Mouse (Mus musculus) cerebellum, postnatal 14 days (tissue): ENCODE results near the gene Tbk1.

ENCODE experiments used
- DNase-seq, 2 experiments: peaks; one replicate each; pipeline ENCODE4 v3.0.0; 2021; ENCODE audit warnings: mixed read lengths in 2 of 2

Tbk1 gene

DNA sequence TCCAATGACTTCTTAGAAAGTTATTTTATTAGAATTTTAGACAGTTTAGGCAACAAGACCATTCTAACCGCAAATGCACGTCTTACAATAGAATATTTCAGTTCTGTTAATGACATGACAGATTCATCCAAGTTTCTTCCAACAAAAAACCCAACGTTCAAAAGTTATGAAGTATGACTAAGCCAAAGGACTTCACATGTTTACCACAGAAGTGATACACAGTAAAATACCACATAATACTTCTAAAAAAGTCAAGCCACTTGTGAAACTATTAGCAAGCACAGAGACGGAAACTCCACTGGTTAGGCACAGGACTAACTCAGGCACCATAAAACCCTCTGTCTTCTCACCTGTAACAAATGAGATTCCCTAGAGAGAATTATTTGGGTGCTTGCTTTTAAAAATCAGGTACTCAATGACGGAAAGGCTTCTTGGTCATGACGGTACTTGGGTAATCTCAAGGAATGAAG, 819 bp upstream of the Tbk1 start:
- no peak for DNase-seq

DNA sequence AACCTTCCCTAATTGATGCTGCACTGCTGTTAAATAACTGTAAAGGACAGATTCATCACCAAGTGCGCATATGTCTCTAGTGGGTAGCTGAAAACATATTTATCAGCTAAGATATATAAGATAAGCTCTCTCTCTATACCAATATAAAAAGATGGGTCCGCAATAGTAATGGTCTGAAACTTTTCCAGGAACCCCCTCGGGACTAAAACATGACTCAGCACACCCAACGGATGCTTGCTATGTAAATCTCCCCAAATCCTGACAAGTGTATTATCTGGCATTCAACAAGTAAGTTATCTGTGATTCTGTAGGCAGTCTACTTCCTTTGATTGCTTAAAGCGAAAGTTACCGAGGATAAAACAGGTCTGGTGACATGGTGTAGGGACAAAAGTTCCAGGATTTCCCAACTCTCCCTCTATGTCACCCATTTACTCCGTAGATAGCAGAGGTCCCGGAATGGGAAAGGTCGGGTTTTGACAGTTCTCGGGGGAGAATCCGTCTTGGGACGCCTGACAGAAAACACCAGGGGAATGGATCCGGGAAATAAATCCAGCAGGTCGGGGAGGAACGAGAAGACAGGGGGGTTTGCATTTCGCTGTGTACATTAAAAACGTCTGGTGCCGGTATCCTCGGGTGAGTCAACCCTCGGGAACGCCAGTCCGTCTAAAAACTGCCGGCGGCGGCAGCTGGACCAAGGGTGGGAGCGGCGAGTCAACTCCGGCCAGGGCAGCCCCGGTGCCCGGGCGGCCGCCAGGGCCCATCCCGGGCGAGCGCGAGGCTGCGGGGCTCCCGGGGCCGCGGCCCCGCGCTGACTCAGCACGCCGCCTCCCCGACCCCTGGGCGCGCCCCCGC, 570 bp downstream of the Tbk1 start:
- DNase-seq = peak in 1 of 2 experiments; percentile 15

DNA sequence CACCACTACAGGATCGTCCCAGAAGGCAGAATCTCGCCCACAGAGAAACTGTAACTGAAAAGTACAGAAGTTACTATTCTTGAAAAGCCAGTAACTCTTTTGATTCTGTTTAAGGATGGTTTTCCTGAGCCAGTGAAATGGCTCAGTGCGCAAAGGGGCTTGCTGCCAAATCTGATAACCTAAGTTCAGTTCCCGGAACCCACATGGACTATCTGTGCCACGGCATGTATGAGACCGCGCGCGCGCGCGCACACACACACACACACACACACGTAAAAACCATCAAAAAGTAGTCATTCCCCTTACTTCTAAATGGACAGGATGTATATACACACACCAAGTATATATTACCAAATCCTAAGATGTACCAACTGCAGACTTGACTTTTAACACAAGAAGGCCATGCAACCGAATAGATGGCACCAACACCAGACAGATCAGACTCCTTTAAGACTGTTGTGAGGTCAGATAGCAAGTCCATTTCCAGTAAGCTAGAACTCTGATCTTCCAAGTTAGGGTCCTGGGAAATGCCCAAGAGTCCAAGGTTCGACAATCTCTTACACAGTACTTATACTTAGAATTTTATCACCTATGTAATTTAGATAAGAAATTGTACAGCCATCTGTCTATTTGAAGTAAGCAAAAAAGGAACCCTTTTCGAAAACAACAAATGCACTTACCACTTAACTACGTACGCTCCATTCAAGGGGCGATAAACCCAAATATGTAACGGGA, 1.4 kb downstream of the Tbk1 start:
- DNase-seq = no peak

DNA sequence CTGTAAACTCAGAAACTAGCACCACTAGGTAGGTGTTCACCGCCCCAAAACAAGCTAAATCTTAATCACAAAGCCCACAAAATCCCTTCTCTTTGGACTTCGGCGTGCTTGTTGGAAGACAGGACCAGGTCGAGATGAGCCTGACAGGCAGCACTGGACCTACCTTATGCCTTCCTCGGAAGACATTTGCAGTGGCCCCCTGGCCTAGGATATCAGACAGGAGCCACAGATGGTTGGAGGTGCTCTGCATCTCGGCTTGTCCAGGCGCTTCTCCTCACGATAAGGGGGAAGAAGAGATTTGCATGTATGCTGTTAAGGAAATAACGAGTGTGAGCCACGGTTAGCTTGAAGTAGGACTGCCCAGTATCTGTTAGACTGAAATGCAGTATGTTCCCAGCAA, 2.6 kb downstream of the Tbk1 start:
- DNase-seq = no peak

DNA sequence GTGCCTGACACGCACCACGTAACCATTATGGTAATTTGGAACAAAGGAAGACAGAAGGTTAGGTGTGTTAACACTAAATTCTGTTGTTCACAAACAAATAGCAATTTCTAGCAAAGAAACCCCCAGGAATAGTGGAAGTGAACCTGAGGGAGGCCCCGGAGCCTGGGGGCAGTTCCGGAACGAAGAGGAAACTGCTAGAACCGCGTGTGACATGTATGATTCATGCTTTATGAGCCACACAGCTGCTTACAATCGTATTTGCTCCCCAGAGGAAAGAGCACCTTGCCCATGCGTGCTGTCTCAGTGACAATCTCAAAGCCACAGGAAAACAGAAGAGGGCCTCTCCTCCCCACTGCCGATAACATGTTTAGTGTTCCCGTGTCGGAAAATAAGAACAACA, 3.6 kb downstream of the Tbk1 start:
- DNase-seq = no peak

DNA sequence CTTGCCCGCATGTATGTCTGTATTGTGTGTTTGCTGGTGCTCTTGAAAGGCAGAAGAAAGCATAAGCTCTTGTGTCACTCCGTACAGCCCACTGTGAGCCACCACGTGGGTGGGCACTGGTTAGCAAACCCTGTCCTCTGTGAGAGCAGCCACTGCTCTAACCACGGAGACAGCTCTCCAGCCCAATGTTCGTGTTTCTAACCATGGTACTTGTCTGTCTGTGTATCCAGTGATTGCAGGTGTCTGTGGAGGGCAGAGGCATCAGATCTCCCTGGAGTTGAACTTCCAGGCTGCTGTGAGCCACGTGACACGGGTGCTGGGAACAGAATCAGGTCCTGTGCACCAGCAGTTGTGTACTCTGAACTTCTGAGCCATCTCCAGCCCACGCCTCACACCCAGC, 4.3 kb downstream of the Tbk1 start:
- DNase-seq = no peak

DNA sequence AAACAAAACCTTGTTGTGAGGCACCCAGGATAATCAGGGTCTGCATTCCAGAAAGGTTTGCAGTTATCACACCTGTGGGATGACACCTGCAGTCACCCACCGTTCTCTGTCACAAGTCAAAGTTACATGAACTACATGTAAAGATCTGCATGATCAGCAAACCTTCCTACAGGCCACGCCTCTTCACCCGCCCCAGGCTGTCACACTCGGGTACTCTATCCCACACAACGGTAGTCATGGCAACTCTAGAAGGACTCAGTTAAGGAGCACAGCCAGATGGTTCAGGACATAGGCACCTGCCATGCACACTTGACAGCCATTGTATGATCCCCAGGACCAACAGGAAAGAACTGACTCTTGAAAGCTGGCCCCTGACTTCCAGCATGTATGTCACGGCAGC, 5.2 kb downstream of the Tbk1 start:
- no peak for DNase-seq

DNA sequence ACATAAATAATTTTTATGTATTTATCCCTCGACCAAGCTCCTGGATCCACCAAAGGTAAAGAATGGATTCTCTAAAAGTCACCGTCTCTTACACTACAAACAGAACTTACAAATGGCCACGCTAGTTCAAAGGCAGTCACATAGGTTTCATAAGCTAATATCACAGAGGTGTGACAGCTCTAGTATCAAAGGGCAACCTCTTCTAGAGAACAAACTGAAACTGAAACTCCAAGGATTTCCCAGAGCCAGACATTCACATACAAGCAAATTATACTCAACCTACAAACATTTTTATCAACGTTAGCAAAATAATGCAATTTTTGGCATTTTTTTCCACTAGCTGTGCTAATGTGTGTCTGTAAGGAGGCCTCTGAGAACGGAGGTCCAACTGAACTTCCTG, 6.2 kb downstream of the Tbk1 start:
- DNase-seq = no peak

DNA sequence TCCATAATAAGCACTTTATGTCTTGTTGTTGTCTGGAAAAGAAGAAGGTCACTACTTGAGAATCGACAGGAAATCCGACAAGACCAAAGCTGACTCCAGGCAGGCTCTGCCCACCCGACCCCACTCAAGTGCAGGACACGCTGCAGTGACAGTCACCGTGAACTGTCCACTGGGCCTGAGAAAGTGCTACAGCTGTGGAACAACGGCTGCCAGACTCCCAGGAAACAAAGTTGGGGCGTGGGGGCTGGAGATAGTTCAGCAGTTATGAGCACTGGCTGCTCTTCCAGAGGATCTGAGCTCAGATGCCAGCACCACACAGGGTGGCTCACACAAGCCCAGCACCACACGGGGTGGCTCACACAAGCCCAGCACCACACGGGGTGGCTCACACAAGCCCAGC, 10.2 kb downstream of the Tbk1 start:
- no peak for DNase-seq

DNA sequence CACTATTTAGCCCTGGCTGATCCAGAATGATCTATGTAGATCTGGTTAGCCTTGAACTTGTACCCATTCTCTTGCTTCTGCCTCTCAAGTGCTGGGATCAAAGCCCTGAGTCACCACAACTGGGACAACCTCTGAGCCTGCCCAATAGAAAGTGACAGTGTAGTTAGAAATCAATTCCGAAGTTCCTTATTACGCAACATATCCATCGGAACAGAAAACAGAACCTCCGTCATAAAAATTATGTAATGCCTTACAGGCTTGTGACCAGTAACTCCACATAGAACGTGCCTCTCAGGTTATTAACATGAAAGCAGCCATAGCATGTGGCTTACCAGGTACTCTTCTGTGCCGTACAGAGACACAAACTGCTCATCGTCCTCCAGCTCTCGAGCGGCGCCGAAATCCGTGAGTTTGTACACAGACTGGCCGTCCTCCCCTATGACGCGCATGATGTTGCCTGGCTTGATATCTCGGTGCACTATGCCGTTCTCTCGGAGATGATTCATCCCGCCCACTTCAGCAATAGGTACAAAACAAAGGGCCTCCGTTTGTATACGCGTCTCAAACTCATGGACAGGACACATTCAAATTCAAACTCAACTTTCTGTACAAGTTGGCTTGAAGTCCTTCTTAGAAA, 15.0 kb downstream of the Tbk1 start:
- no peak for DNase-seq

DNA sequence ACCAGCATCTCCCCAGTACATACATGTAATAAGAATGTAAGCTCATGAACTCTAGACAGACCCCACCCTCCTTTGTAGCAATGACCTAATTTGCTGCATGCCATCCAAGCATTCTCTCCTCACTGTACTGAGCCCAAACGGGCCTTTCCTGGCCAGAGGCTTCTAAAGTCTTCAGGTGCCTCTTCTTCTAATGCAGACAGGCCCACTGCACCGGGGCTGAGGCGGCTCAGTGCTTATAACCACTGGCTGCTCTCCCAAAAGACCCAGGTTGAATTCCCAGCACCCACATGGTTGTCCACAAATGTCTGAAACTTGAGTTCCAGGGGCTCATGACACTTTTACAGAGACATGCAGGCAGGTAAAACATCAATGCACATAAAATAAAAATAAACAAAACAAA, 15.6 kb downstream of the Tbk1 start:
- DNase-seq = no peak

DNA sequence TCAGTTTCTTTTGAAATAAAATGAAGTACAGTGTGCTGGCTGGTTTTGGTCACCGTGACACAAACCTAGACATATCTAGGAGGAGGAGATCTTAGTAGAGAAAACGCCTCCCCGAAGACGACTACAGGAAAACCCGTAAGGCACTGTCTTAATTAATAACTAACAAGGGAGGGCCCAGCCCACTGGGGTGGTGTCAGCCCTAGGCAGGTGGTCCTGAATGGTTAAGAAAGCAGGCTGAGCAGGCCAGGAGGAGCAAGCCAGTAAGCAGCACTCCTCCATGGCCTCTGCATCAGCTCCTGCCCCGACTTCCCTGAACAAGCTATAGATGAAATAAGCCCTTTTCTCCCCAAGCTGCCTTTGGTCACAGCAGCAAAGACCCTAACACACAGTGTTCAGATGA, 16.8 kb downstream of the Tbk1 start:
- no peak for DNase-seq

DNA sequence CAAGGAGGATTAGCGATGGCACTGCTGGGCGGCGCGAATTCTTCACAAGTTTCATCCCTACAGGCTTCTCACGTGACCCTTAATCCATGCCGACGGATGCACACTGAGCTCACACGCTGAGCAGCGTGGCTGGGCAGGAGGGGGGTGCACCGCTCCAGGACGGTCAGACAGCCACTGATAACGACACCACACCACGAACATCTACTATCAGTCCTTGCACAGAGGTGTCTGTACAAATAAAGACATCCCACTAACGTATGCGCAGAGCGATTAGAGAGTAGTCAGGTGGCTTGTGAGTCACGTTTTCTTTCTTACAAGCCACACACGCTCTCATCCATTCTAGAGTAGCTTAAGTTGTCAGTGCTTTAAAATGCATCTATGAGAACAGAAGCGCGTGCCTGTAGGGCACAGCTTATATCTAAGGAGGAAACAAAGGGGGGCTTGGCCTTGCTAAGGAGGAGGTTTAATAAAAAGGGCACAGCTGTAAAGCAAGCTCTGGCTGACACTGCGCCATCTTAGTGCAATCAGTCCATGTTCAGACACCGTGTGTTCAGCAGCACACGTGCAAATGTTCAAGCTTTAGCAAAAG, 17.5 kb downstream of the Tbk1 start:
- DNase-seq = no peak

DNA sequence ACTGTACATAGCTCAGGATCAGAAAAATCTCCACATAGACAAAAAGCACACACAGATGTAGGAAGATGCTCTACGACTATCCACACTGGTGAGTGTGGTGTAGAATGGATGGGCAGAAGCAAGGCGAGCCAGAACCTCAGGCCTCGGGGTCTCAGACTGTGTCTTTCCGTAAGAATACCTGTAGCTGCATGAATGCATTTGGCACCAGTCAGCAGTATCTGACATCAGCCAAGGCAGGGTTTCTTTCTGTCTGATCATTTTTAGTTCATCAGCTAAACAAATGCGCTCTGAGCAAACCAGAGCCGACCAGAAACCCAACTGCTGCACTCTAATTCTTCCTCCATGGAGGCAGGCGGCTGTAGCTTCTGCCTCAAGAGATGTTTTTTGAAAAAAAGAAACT, 18.1 kb downstream of the Tbk1 start:
- no peak for DNase-seq

DNA sequence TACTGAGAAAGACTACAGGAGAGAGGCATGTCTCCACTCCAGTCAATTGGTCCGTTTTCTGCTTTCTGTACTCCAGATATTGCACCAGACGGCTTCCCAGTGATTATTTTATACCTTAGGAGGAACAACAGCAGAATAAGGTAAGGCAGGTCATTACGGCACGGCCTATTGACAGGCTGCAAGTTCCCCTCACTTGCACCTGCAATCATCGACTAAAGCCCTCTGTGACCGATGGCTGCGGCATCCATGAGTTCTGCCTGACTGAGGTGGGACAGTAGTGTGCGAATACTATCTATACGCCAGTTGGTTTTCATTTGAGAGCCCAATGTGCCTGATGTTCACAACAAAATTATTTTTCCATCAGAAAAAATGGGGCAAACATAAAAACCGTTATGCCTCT, 18.6 kb downstream of the Tbk1 start:
- DNase-seq = no peak

DNA sequence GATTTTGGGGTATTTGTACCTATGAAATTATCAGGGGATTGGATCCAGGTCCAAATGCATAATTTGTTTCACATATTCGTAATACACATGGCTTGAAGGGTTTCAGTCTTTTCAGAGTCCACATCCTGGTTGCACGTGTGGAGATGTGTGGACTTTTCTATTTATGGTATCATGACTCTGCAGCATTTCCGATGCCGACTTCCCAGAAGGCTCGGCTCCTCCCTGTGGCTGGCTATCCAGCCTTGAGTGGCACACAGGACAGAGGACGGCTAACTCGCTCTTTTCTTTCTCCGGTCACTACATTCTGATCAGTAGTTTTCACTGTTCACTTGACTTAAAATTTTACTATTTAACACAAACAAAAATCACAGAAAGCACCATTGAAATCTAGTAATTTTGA, 22.1 kb downstream of the Tbk1 start:
- DNase-seq = no peak

DNA sequence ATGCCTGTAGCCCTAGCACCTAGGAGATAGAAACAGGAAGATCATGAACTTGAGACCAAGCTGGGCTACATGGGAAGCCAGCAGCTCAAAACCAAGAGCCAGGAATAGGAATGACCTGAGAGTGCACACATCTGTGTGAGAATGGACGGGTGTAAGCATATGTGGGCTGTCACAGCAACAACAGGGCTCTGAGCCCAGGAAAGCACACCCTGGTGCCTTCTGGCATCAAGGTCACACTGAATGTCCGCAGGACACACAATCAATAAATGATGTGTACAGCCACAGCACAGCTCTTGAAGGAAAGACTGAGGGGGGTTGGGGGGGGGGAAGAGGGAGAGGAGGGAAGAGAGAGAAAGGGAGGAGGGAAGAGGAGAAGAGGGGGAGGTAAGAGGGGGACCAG, 28.4 kb downstream of the Tbk1 start:
- DNase-seq = no peak

DNA sequence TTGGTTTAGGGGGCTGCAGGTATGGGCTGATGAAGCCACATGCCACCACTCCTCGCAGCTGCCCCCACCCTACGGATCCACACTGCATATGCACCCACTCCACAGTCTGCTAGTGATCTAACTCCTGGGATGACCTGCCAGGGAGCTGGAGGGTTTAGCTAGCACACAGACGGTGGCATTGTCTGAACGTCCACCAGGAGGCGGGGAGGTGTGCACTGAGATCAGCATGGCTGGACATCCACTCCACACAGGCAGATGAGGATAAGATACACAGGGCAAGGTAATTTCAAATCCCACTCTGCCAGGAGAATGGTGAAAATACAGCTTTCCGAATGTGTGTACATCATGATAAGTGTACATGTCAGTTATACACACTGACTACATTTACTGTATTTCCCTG, 30.3 kb downstream of the Tbk1 start:
- no peak for DNase-seq

DNA sequence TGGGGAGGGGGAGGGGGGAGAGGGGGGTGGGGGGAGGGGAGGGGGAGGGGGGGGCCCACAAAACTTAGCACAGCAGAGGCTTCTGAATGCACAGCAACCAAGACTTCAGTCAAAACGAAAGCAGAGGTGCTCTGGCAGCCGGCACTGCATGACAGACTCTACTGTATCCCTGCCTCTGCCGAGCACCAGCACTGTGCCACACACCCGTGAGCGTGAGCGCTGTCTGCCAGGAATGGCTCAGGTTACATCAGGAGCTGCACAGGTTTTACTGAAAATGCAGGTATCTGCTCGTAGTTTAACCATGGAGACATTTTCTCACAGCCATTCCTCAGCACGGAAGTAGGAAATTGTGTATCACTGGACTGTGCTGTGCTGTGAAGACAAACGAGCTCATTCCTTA, 36.3 kb downstream of the Tbk1 start:
- no peak for DNase-seq

DNA sequence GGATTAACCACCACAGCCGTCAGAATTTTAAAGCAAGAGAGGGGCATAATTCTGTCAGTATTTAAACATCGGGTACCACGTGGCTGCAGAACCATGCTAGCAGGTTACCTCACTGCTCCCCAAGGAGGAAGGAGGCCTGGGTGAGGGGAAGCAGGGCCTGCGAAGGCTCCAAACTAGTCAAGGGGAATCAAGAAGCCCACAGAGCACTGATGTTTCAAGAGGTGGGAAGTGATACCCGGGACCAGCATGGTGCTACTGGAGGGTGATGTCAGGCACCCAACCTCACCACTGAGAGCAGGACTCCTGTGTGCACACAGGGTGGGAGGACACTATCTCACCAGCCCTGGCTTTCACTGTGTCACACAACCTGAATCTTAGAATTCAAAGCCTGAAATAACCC, 36.9 kb downstream of the Tbk1 start:
- DNase-seq = no peak

DNA sequence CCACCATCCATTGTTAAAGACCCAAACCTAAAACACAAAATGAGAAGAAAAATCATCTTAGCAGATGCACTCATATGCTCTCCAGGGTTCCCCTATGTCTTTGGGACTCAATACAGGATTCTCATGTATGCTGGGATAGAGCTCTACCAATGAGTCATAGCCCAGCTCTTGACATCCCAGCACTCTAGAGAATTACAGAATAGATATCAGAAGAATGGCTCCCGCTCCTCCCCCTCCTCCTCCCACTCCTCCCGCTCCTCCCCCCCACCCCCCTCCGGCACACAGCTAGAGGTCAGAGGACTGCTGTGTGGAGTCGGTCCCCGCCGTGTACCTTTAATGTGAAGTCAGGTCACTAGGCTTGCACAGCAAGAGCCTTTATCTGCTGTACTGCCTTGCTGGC, 39.4 kb downstream of the Tbk1 start:
- no peak for DNase-seq

DNA sequence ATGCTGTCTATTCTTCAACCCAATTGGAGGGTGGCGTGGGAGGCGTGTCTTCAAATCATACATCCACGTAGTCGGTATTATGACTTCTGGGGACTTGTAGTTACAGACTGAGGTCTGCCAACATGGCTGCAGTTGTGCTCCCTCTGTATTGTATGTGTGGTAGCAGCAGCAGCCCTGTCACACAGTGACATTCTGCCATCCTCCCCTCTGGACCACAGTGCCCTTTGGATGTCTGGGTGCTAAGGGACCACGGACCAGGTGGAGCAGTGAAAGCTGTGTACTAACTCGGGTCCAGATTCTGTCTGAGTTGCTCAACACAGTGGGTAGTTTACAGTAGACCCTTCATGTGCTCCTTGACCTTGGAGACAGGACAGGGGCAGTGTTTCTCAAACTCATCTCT, 43.0 kb downstream of the Tbk1 start:
- DNase-seq = no peak

DNA sequence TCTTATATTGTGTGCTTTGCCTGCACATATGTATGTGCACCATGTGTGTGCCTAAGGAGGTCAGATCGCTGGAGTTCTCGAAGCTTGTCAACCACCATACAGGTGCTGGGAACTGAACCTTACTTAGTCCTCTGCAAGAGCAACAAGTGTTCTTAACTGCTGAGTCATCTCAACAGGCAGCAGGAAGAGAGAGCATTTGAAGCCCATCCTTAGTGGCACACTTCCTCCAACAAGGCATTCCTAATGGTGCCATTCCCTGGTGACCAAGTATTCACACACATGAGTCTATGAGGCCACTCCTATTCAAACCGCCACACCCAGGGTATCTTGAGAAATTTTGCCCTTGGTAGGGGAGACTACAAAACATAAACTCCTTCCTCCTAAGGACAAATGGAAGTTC, 44.4 kb downstream of the Tbk1 start:
- DNase-seq = no peak

DNA sequence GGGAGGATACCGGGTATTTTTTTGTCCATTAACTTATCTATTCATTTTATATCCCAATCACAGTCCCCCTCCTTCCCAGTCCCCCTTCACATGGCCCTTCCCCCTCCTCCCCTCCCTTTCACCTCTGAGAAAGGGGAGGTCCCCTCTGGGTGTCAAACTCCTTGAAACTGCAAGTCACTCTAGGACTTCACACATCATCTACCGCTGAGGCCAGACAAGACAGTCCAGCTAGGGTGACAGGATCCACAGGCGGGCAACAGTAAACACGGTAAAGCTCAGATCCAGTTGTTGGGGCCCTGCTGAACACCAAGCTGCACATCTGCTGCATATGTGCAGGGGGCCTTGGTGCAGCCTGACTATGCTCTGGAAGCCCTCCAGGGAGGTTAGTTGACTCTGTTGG, 51.6 kb downstream of the Tbk1 start:
- no peak for DNase-seq
